Mouse (Mus musculus) testis, adult 2 months (tissue): ENCODE data around the gene Tnpo3.

Experiments
- CTCF ChIP-seq: fragments of 200-500 bp; IDR thresholded peaks from 2 replicates; pipeline ENCODE4 v1.5.1; 2012; ENCODE audit warnings: low read depth, mild to moderate bottlenecking, inconsistent platforms, low read length, moderate library complexity; ENCODE audit not compliant: control insufficient read depth, insufficient read depth, insufficient replicate concordance
- POLR2A ChIP-seq: fragments of 200-500 bp; IDR thresholded peaks from 2 replicates; pipeline ENCODE4 v1.6.1; 2012; ENCODE audit warnings: low read depth, mild to moderate bottlenecking, inconsistent platforms, low read length, moderate library complexity; ENCODE audit not compliant: control insufficient read depth

- TF ChIP-seq CTCF (no peak), POLR2A (no peak)
Observed at GRCm38 (mm10) chr6:29528561-29529443, 80.9 kb downstream of the Tnpo3 start.
